ENCODE assay signal across 12 mouse cellular contexts in the genomic region with DNA sequence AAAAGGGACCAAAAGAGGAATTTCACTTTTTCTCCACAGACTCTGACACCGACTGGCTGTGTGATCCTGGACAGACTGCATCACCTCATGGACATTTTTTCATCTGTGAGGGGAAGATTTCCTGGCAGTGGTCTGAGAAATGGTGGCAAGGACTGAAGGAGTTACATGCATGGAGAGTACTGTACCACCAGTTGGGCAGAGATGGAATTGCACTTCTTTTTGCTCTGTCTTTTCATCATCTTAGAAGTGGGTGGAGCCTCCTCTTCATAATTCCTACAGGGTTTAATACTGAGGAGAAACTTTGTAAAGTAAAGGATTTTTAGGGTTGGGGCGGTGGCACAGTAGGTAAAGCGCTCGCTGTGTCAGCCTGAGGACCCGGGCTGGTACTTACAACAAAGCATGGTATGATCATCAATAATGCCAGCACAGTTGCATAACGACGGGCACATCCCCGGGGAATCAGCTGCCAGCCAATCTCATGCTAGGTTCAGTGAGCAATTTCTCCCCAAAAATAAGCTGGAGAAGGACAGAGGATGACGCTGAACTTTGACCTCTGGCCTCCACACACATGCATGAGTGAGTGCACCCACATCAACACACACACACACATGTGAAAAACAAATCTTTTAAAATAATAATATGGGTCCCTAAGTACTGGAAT. TPM values are rescaled to one million over a fixed set of nuclear protein-coding genes. Genes with fewer than 3 reads are reported as not detected.
DNase-seq lines count a peak whose midpoint lies in the region; ATAC-seq and TF ChIP-seq lines count a peak whose summit lies in the region.
"Had no signal": no experiment of that assay in that cellular context is flagged by ENCODE, and none has a peak within 500 bp of the region (broad histone marks: within the 10 kb centered on the region; RNA-seq: fewer than 3 reads in every experiment).

No protein-coding gene starts in this region.

- H3K4me3 ChIP-seq in midbrain, postnatal 0 days (ENCODE audit: low read depth, low read length): no peak overlapping the region
- no peak overlapping the region for H3K4me3 ChIP-seq in midbrain, embryonic 10.5 days
- no peak overlapping the region for H3K4me3 ChIP-seq in small intestine, adult 2 months (ENCODE audit: low read depth, low read length)
- H3K4me3 ChIP-seq: embryonic facial prominence, embryonic 12.5 days; limb, embryonic 15.5 days; neural tube, embryonic 13.5 days had no signal

- peak; percentile 39 for TF ChIP-seq CTCF in midbrain, postnatal 0 days (IDR thresholded peaks at IDR 0.05)
- no peak for TF ChIP-seq CTCF in small intestine, adult 2 months (IDR thresholded peaks at IDR 0.05; ENCODE audit: extremely low read depth, insufficient read length, insufficient replicate concordance, low read depth, low read length)

- H3K4me2 ChIP-seq in midbrain, postnatal 0 days (ENCODE audit: low read depth, low read length, poor library complexity, severe bottlenecking): no peak overlapping the region
- H3K4me2 ChIP-seq: embryonic facial prominence, embryonic 12.5 days; limb, embryonic 15.5 days; neural tube, embryonic 13.5 days had no signal

- DNase-seq in heart, postnatal 10 days: peak; percentile 8 to 15
- DNase-seq in heart, postnatal 14 days: no peak
- no peak for DNase-seq in midbrain, postnatal 0 days (ENCODE audit: low spot score)
- DNase-seq in midbrain, embryonic 10.5 days (ENCODE audit: low spot score): no peak
- DNase-seq in testis, postnatal 10 days (ENCODE audit: low spot score): no peak
- no peak for DNase-seq in urinary bladder, postnatal 25 days (ENCODE audit: low spot score)

- no peak for ATAC-seq in midbrain, postnatal 0 days (ENCODE audit: low FRiP score)
- ATAC-seq in common myeloid progenitor, adult 5-6 weeks (replicated peaks; ENCODE audit: low read depth, poor library complexity, severe bottlenecking): peak; percentile 71
- ATAC-seq: inflammation-experienced regulatory T-cells, adult 6 months had no signal

- no peaks in the 10 kb centered on the region for H3K9me3 ChIP-seq in midbrain, postnatal 0 days (ENCODE audit: low read length)
- H3K9me3 ChIP-seq in midbrain, embryonic 10.5 days (replicated peaks): no peaks in the 10 kb centered on the region
- H3K9me3 ChIP-seq: embryonic facial prominence, embryonic 12.5 days; limb, embryonic 15.5 days; neural tube, embryonic 13.5 days had no signal

- no peak for TF ChIP-seq POLR2A in small intestine, adult 2 months (IDR thresholded peaks at IDR 0.05; ENCODE audit: low read depth, low read length)

- no peaks in the 10 kb centered on the region for H3K27me3 ChIP-seq in midbrain, postnatal 0 days (ENCODE audit: insufficient read depth, low read length)
- no peaks in the 10 kb centered on the region for H3K27me3 ChIP-seq in midbrain, embryonic 10.5 days (ENCODE audit: low read depth, poor library complexity, severe bottlenecking)
- H3K27me3 ChIP-seq in small intestine, adult 2 months (ENCODE audit: control insufficient read depth, insufficient read depth, low read length): no peaks in the 10 kb centered on the region
- H3K27me3 ChIP-seq: embryonic facial prominence, embryonic 12.5 days; limb, embryonic 15.5 days; neural tube, embryonic 13.5 days had no signal

- WGBS in midbrain, postnatal 0 days: 90% methylated on average over 9 of the region's 9 CpGs
- WGBS in midbrain, embryonic 10.5 days: 87% methylated on average over 9 of the region's 9 CpGs
- 85% methylated on average over 9 of the region's 9 CpGs for WGBS in small intestine, adult 2 months

- H3K27ac ChIP-seq in midbrain, postnatal 0 days (ENCODE audit: low read depth, low read length): no peak overlapping the region
- no peak overlapping the region for H3K27ac ChIP-seq in midbrain, embryonic 10.5 days (replicated peaks)
- peak overlapping the region; percentile 99 for H3K27ac ChIP-seq in small intestine, adult 2 months (ENCODE audit: insufficient read depth, low read depth, low read length)
- H3K27ac ChIP-seq: embryonic facial prominence, embryonic 12.5 days; limb, embryonic 15.5 days; neural tube, embryonic 13.5 days had no signal

- no peak overlapping the region for H3K9ac ChIP-seq in midbrain, postnatal 0 days (replicated peaks; ENCODE audit: low read length, poor library complexity, severe bottlenecking)
- H3K9ac ChIP-seq: embryonic facial prominence, embryonic 12.5 days; limb, embryonic 15.5 days; neural tube, embryonic 13.5 days had no signal

- intact Hi-C loops in heart, postnatal 10 days (cut with DNase I): no loop called here
- intact Hi-C loops in heart, postnatal 14 days (cut with DNase I): no loop called here

- no peaks in the 10 kb centered on the region for H3K36me3 ChIP-seq in midbrain, postnatal 0 days (ENCODE audit: insufficient read depth, low read length)
- H3K36me3 ChIP-seq in midbrain, embryonic 10.5 days: no peaks in the 10 kb centered on the region
- H3K36me3 ChIP-seq in small intestine, adult 2 months (ENCODE audit: control insufficient read depth, insufficient read depth, low read length): no peaks in the 10 kb centered on the region
- H3K36me3 ChIP-seq: embryonic facial prominence, embryonic 12.5 days; limb, embryonic 15.5 days; neural tube, embryonic 13.5 days had no signal

- no peaks in the 10 kb centered on the region for H3K4me1 ChIP-seq in midbrain, postnatal 0 days (ENCODE audit: insufficient read depth, low read length)
- peaks cover 5% of the 10 kb centered on the region for H3K4me1 ChIP-seq in midbrain, embryonic 10.5 days
- H3K4me1 ChIP-seq in small intestine, adult 2 months (ENCODE audit: control insufficient read depth, insufficient read depth, insufficient read length, low read length): peaks cover 14% of the 10 kb centered on the region; the same call in 1 of the 2 replicates
- H3K4me1 ChIP-seq: embryonic facial prominence, embryonic 12.5 days; limb, embryonic 15.5 days; neural tube, embryonic 13.5 days had no signal

RNA-seq across cellular contexts. Expression of gene Ahcy, which starts 24.6 kb away (rescaled TPM):
- total RNA-seq in heart, postnatal 10 days (2021): 10 to 100 TPM; 12.3 to 13.2 TPM
- total RNA-seq in heart, postnatal 14 days (2021): 10 to 100 TPM in 1 of 2 experiments, 1 to 10 TPM in 1; 8.8 to 11.3 TPM
- total RNA-seq in midbrain, postnatal 0 days (2014; rRNA removed): 54.3 and 61.4 TPM in 2 replicates
- 28.5 and 33.3 TPM in 2 replicates for polyA plus RNA-seq in midbrain, postnatal 0 days (2015; fragmentation: Nextera tagmentation; extraction: Ambion mirVana)
- polyA plus RNA-seq in midbrain, embryonic 10.5 days (2016; fragmentation: Nextera tagmentation; extraction: Ambion mirVana): 89.6 and 106 TPM in 2 replicates
- 96.7 and 107 TPM in 2 replicates for total RNA-seq in common myeloid progenitor, adult 5-6 weeks (2017)
- polyA plus RNA-seq in small intestine, adult 2 months (2012; rRNA removed): 76.5 and 98.7 TPM in 2 replicates

RNA-seq across cellular contexts. Expression of gene Itch, which starts 34.5 kb away (rescaled TPM):
- 10 to 100 TPM; 35.4 to 39.4 TPM for total RNA-seq in heart, postnatal 10 days (2021)
- total RNA-seq in heart, postnatal 14 days (2021): 10 to 100 TPM; 36.4 to 38.0 TPM
- 38.0 and 43.8 TPM in 2 replicates for total RNA-seq in midbrain, postnatal 0 days (2014; rRNA removed)
- 16.0 and 20.4 TPM in 2 replicates for polyA plus RNA-seq in midbrain, postnatal 0 days (2015; fragmentation: Nextera tagmentation; extraction: Ambion mirVana)
- 54.6 and 58.2 TPM in 2 replicates for polyA plus RNA-seq in midbrain, embryonic 10.5 days (2016; fragmentation: Nextera tagmentation; extraction: Ambion mirVana)
- total RNA-seq in common myeloid progenitor, adult 5-6 weeks (2017): 48.2 and 64.5 TPM in 2 replicates
- polyA plus RNA-seq in small intestine, adult 2 months (2012; rRNA removed): 2.6 and 9.6 TPM in 2 replicates

Comparison
In these comparisons a context has a peak if more than half of its experiments do, and no peak if none do; other contexts are left out.
1. DNase-seq: peak in heart, postnatal 10 days (2 of 2); none in heart, postnatal 14 days (0 of 2), midbrain, postnatal 0 days (single experiment), midbrain, embryonic 10.5 days (single experiment), testis, postnatal 10 days (single experiment) and urinary bladder, postnatal 25 days (single experiment).